Mouse (Mus musculus) lung, postnatal 0 days (tissue): ENCODE results near the gene Zfp9.

ENCODE experiments used
- CTCF ChIP-seq: IDR thresholded peaks from 2 replicates; pipeline ENCODE4 v1.5.1; 2016; ENCODE audit warnings: antibody characterized with exemption, mild to moderate bottlenecking
- EP300 ChIP-seq: IDR thresholded peaks from 2 replicates; pipeline ENCODE4 v1.6.1; 2016; ENCODE audit warnings: antibody characterized with exemption, mild to moderate bottlenecking, control low read depth

- TF ChIP-seq CTCF: no peak
- no peak for TF ChIP-seq EP300
Observed at GRCm38 (mm10) chr6:118513335-118514012, 34.4 kb upstream of the Zfp9 start.
